15 mouse cellular contexts compared by ENCODE assay signal in the genomic region with DNA sequence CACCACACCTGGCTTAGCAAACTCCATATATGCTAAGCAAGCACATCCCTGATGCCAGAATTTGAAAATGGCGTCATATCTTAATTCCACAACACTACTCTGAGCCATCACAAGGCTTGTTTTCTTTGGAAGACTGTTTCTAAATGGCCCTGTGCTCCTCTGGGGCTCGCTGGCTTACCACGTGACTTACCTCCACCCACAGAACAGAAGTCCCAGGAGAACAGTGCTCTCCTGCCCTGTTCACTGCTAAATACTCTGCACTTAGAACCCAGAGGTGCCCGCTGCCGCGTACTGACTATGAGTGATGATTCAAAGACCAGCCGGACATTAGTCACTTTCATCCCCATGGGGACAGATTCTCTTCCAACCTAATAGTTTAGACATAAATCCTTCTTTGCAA.
DNase-seq lines count a peak whose midpoint lies in the region; ATAC-seq and TF ChIP-seq lines count a peak whose summit lies in the region.
"Had no signal": no experiment of that assay in that cellular context is flagged by ENCODE, and none has a peak within 500 bp of the region (broad histone marks: within the 10 kb centered on the region; RNA-seq: fewer than 3 reads in every experiment).

No protein-coding gene starts in this region.

- H3K27ac ChIP-seq in gastrocnemius, adult 2 months: peak overlapping the region; percentile 9; the same call in 1 of the 2 replicates
- no peak overlapping the region for H3K27ac ChIP-seq in neural tube, embryonic 11.5 days (ENCODE audit: low read depth, low read length)
- H3K27ac ChIP-seq in olfactory bulb, adult 2 months (ENCODE audit: insufficient read depth, low read depth, low read length): 0 out of 2 replicates have a peak overlapping the region, but pooled peaks have one; percentile 29
- H3K27ac ChIP-seq in midbrain, embryonic 11.5 days (ENCODE audit: low read depth, low read length): no peak overlapping the region
- H3K27ac ChIP-seq: midbrain, embryonic 15.5 days had no signal

- no peak for DNase-seq in gastrocnemius, adult 2 months
- no peak for DNase-seq in gastrocnemius, postnatal 36 days
- DNase-seq in neural tube, embryonic 11.5 days (ENCODE audit: low spot score): peak; percentile 30
- no peak for DNase-seq in neural tube, embryonic 10.5 days (ENCODE audit: extremely low spot score, low spot score)
- peak; percentile 65 for DNase-seq in kidney, adult 9 months
- DNase-seq in thymus, adult 18-20 months: no peak
- DNase-seq in midbrain, embryonic 11.5 days (ENCODE audit: low spot score, missing footprints): no peak
- DNase-seq: cerebellum, adult 11-12 months; heart, postnatal 10 days; layer of hippocampus, postnatal 36 days; thymus, adult 2 months had no signal

- 49% methylated on average over 7 of the region's 7 CpGs for WGBS in neural tube, embryonic 11.5 days
- WGBS in olfactory bulb, adult 2 months: 65% methylated on average over 7 of the region's 7 CpGs
- WGBS in midbrain, embryonic 11.5 days: 85% methylated on average over 7 of the region's 7 CpGs

- TF ChIP-seq POLR2A in olfactory bulb, adult 2 months (IDR thresholded peaks at IDR 0.05; ENCODE audit: insufficient read depth, low read depth, low read length): no peak

- peaks cover 25% of the 10 kb centered on the region for H3K4me1 ChIP-seq in neural tube, embryonic 11.5 days (ENCODE audit: control insufficient read depth, insufficient read depth, low read length)
- peaks cover 32% of the 10 kb centered on the region for H3K4me1 ChIP-seq in olfactory bulb, adult 2 months (ENCODE audit: control insufficient read depth, insufficient read depth, low read length)
- H3K4me1 ChIP-seq in midbrain, embryonic 11.5 days (ENCODE audit: control insufficient read depth, insufficient read depth, low read length): peaks cover 10% of the 10 kb centered on the region

- H3K27me3 ChIP-seq in neural tube, embryonic 11.5 days (ENCODE audit: control insufficient read depth, insufficient read depth, low read length): no peaks in the 10 kb centered on the region
- no peaks in the 10 kb centered on the region for H3K27me3 ChIP-seq in midbrain, embryonic 11.5 days (ENCODE audit: control insufficient read depth, insufficient read depth, low read length)
- H3K27me3 ChIP-seq: midbrain, embryonic 15.5 days had no signal

- no peak for ATAC-seq in neural tube, embryonic 11.5 days (ENCODE audit: insufficient read depth, low FRiP score, low TSS enrichment)
- ATAC-seq in midbrain, embryonic 11.5 days (ENCODE audit: low FRiP score): no peak
- ATAC-seq: inflammation-experienced regulatory T-cells, adult 6 months; lung, postnatal 0 days; midbrain, embryonic 15.5 days had no signal

- H3K9me3 ChIP-seq in neural tube, embryonic 11.5 days (ENCODE audit: control insufficient read depth, low read length): no peaks in the 10 kb centered on the region
- no peaks in the 10 kb centered on the region for H3K9me3 ChIP-seq in midbrain, embryonic 11.5 days (ENCODE audit: control insufficient read depth, low read length)
- H3K9me3 ChIP-seq: midbrain, embryonic 15.5 days had no signal

- no peak overlapping the region for H3K4me3 ChIP-seq in gastrocnemius, adult 2 months
- no peak overlapping the region for H3K4me3 ChIP-seq in neural tube, embryonic 11.5 days (ENCODE audit: low read depth, low read length)
- no peak overlapping the region for H3K4me3 ChIP-seq in olfactory bulb, adult 2 months (ENCODE audit: insufficient read depth, low read depth, low read length)
- H3K4me3 ChIP-seq in midbrain, embryonic 11.5 days (ENCODE audit: low read depth, low read length): no peak overlapping the region
- H3K4me3 ChIP-seq: midbrain, embryonic 15.5 days had no signal

- H3K36me3 ChIP-seq in neural tube, embryonic 11.5 days (ENCODE audit: control insufficient read depth, insufficient read depth, low read length): no peaks in the 10 kb centered on the region
- H3K36me3 ChIP-seq in midbrain, embryonic 11.5 days (ENCODE audit: control insufficient read depth, insufficient read depth, low read length): no peaks in the 10 kb centered on the region
- H3K36me3 ChIP-seq: midbrain, embryonic 15.5 days had no signal

- H3K4me2 ChIP-seq in neural tube, embryonic 11.5 days (ENCODE audit: low read depth): no peak overlapping the region
- no peak overlapping the region for H3K4me2 ChIP-seq in midbrain, embryonic 11.5 days
- H3K4me2 ChIP-seq: midbrain, embryonic 15.5 days had no signal

- intact Hi-C loops in gastrocnemius, adult 2 months (cut with DNase I): no loop called here
- intact Hi-C loops in gastrocnemius, postnatal 36 days (cut with DNase I): no loop called here

- H3K9ac ChIP-seq in neural tube, embryonic 11.5 days (ENCODE audit: low read length): no peak overlapping the region
- no peak overlapping the region for H3K9ac ChIP-seq in midbrain, embryonic 11.5 days (ENCODE audit: low read length)
- H3K9ac ChIP-seq: midbrain, embryonic 15.5 days had no signal

- no peak for TF ChIP-seq CTCF in gastrocnemius, adult 2 months (IDR thresholded peaks at IDR 0.05)
- TF ChIP-seq CTCF in olfactory bulb, adult 2 months (IDR thresholded peaks at IDR 0.05; ENCODE audit: insufficient read depth, low read depth, low read length): no peak

Comparison
In these comparisons a context has a peak if more than half of its experiments do, and no peak if none do; other contexts are left out.
1. DNase-seq: peak in neural tube, embryonic 11.5 days (single experiment) and kidney, adult 9 months (single experiment); none in gastrocnemius, adult 2 months (single experiment), gastrocnemius, postnatal 36 days (0 of 2), neural tube, embryonic 10.5 days (single experiment), thymus, adult 18-20 months (0 of 2) and midbrain, embryonic 11.5 days (single experiment).
2. H3K27ac ChIP-seq: peak in gastrocnemius, adult 2 months (single experiment) and olfactory bulb, adult 2 months (single experiment); none in neural tube, embryonic 11.5 days (single experiment) and midbrain, embryonic 11.5 days (single experiment).